Mouse (Mus musculus) myocyte (in vitro differentiated cells): Measurements from ENCODE around the gene Epas1. TPM values are rescaled to one million over a fixed set of nuclear protein-coding genes. Genes with fewer than 3 reads are reported as not detected.

Source experiments
- H3K27me3 ChIP-seq: one replicate; pipeline ENCODE4 v1.6.1; 2011; ENCODE audit not compliant: control insufficient read depth, insufficient read depth, insufficient read length
- H3K36me3 ChIP-seq: one replicate; pipeline ENCODE4 v1.6.1; 2011; ENCODE audit not compliant: control insufficient read depth, insufficient read depth
- H3K4me2 ChIP-seq: one replicate; pipeline ENCODE4 v1.6.1; 2011; ENCODE audit warnings: low read depth, control low read depth
- H3K4me3 ChIP-seq: one replicate; pipeline ENCODE4 v1.5.1; 2011; ENCODE audit warnings: mild to moderate bottlenecking, control low read depth, moderate library complexity
- H3K79me2 ChIP-seq: one replicate; pipeline ENCODE4 v1.6.1; 2011; ENCODE audit not compliant: control insufficient read depth, insufficient read depth
- H3ac ChIP-seq: one replicate; pipeline ENCODE4 v1.6.1; 2011; ENCODE audit not compliant: control insufficient read depth, insufficient read length
- CEBPB ChIP-seq: IDR thresholded peaks from 2 replicates; pipeline ENCODE4 v1.6.1; 2011; ENCODE audit warnings: mild to moderate bottlenecking, moderate library complexity; ENCODE audit not compliant: poor library complexity, insufficient read depth, severe bottlenecking
- E2F4 ChIP-seq: IDR thresholded peaks from one replicate; pipeline ENCODE4 v1.6.1; 2011; ENCODE audit warnings: mild to moderate bottlenecking, control low read depth, moderate library complexity; ENCODE audit not compliant: insufficient read depth
- MAX ChIP-seq: IDR thresholded peaks from one replicate; pipeline ENCODE4 v1.6.1; 2011; ENCODE audit warnings: low read depth, mild to moderate bottlenecking, control low read depth
- MYOD1 ChIP-seq, 3 experiments: IDR thresholded peaks; one replicate each; pipeline ENCODE4 v1.6.1; 2011; ENCODE audit warnings: control low read depth in 2 of 3, low read depth in 2 of 3, mild to moderate bottlenecking in 2 of 3, moderate library complexity in 1 of 3; ENCODE audit not compliant: insufficient read length in 2 of 3, control insufficient read depth in 1 of 3
- MYOG ChIP-seq, 3 experiments: IDR thresholded peaks; one replicate each; pipeline ENCODE4 v1.6.1; 2011; ENCODE audit warnings: control low read depth in 2 of 3, low read depth in 2 of 3, mild to moderate bottlenecking in 2 of 3; ENCODE audit not compliant: insufficient read length in 2 of 3, control insufficient read depth in 1 of 3, insufficient read depth in 1 of 3
- POLR2A ChIP-seq: IDR thresholded peaks from one replicate; pipeline ENCODE4 v1.6.1; 2011; ENCODE audit warnings: low read depth, mild to moderate bottlenecking, control low read depth, moderate library complexity; ENCODE audit not compliant: insufficient read length
- POLR2AphosphoS2 ChIP-seq: IDR thresholded peaks from one replicate; pipeline ENCODE4 v1.6.1; 2011; ENCODE audit warnings: low read depth, control low read depth; ENCODE audit not compliant: insufficient read length
- REST ChIP-seq: IDR thresholded peaks from one replicate; pipeline ENCODE4 v1.6.1; 2011; ENCODE audit warnings: mild to moderate bottlenecking, control low read depth, moderate library complexity; ENCODE audit not compliant: insufficient read depth, insufficient read length
- SRF ChIP-seq: IDR thresholded peaks from one replicate; pipeline ENCODE4 v1.6.1; 2011; ENCODE audit warnings: low read depth; ENCODE audit not compliant: control insufficient read depth, insufficient read length
- TCF12 ChIP-seq: IDR thresholded peaks from one replicate; pipeline ENCODE4 v1.6.1; 2011; ENCODE audit warnings: mild to moderate bottlenecking, control low read depth; ENCODE audit not compliant: poor library complexity, insufficient read depth, severe bottlenecking
- TCF3 ChIP-seq: IDR thresholded peaks from one replicate; pipeline ENCODE4 v1.6.1; 2011; ENCODE audit warnings: low read depth, control low read depth; ENCODE audit not compliant: insufficient read length
- USF1 ChIP-seq: IDR thresholded peaks from one replicate; pipeline ENCODE4 v1.6.1; 2011; ENCODE audit warnings: low read depth, mild to moderate bottlenecking, control low read depth, moderate library complexity
- polyA plus RNA-seq: library from polyadenylated mRNA; unstranded; fragments of >200 nt; fragmentation: generic; extraction: Trizol; gene quantifications from one replicate; pipeline ENCODE4 v1.2.1, GENCODE M21; 2012; ENCODE audit warnings: missing spikeins

Gene Epas1
- polyA plus RNA-seq, 1 experiment = 0.06 TPM

DNA sequence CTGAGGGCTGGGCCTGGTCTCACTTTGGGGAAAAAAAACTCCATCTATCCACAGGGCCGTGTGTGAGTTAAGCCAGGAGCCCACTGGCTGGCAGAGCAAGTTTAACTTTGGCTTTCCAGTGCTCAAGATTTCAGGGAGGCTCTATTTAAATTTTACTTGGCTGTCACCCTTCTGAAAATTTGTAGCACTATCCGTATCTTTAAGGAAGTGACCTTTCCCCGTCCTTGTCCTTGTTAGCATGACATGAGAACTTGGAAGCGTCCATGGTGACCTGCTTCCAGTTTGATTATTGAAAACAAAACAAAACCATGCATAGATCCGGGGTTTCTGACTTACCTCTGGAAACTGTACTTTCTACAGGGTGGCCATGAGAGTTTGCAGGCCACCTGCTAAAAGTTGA is 17.3 kb downstream of the Epas1 start:
- H3K4me2 ChIP-seq = no peak overlapping the region
- no peak overlapping the region for H3K4me3 ChIP-seq
- no peaks in the 10 kb centered on the region for H3K79me2 ChIP-seq
- no peaks in the 10 kb centered on the region for H3K36me3 ChIP-seq
- no peaks in the 10 kb centered on the region for H3K27me3 ChIP-seq
- H3ac ChIP-seq = no peak overlapping the region
- TF ChIP-seq USF1 = no peak
- TF ChIP-seq MYOG (IDR thresholded peaks at IDR 0.05; ENCODE audit: control insufficient read depth in 1 of 3, insufficient read depth in 1 of 3, insufficient read length in 2 of 3, low read depth in 2 of 3) = no peak
- no peak for TF ChIP-seq TCF12
- no peak for TF ChIP-seq E2F4
- TF ChIP-seq CEBPB = no peak
- TF ChIP-seq MYOD1 (IDR thresholded peaks at IDR 0.05; ENCODE audit: control insufficient read depth in 1 of 3, insufficient read length in 2 of 3, low read depth in 2 of 3) = no peak
- no peak for TF ChIP-seq REST
- no peak for TF ChIP-seq POLR2AphosphoS2
- TF ChIP-seq SRF = no peak

DNA sequence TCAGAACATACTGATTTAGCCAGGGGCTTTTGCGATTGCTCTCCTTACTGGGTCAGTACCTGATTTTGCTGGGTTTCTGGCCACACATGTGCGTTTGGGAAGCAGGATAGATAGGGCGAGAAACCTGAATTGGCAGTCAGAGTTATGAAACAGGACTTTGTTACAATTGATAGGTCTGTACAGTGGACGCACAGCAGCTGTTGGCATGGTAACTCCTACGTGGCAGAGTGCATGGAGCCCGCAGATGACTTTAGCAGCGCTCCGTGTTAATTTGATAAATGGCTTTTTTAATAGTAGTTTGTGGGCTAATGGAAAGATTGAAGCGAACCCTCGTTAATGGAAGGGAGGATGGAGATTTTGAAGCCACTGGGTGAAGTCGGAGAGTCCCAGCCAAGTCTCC is 18.5 kb downstream of the Epas1 start:
- H3K36me3 ChIP-seq = no peaks in the 10 kb centered on the region
- no peak overlapping the region for H3ac ChIP-seq
- H3K79me2 ChIP-seq = no peaks in the 10 kb centered on the region
- no peaks in the 10 kb centered on the region for H3K27me3 ChIP-seq
- no peak overlapping the region for H3K4me2 ChIP-seq
- no peak for TF ChIP-seq SRF
- TF ChIP-seq MAX = no peak
- TF ChIP-seq MYOD1 (IDR thresholded peaks at IDR 0.05; ENCODE audit: control insufficient read depth in 1 of 3, insufficient read length in 2 of 3, low read depth in 2 of 3) = no peak
- TF ChIP-seq TCF3 = no peak
- TF ChIP-seq TCF12 = no peak
- TF ChIP-seq POLR2A = no peak
- TF ChIP-seq USF1 = no peak
- no peak for TF ChIP-seq POLR2AphosphoS2
- no peak for TF ChIP-seq REST
- no peak for TF ChIP-seq MYOG (IDR thresholded peaks at IDR 0.05; ENCODE audit: control insufficient read depth in 1 of 3, insufficient read depth in 1 of 3, insufficient read length in 2 of 3, low read depth in 2 of 3)
- TF ChIP-seq E2F4 = no peak
- TF ChIP-seq CEBPB = no peak
- no peak overlapping the region for H3K4me3 ChIP-seq

DNA sequence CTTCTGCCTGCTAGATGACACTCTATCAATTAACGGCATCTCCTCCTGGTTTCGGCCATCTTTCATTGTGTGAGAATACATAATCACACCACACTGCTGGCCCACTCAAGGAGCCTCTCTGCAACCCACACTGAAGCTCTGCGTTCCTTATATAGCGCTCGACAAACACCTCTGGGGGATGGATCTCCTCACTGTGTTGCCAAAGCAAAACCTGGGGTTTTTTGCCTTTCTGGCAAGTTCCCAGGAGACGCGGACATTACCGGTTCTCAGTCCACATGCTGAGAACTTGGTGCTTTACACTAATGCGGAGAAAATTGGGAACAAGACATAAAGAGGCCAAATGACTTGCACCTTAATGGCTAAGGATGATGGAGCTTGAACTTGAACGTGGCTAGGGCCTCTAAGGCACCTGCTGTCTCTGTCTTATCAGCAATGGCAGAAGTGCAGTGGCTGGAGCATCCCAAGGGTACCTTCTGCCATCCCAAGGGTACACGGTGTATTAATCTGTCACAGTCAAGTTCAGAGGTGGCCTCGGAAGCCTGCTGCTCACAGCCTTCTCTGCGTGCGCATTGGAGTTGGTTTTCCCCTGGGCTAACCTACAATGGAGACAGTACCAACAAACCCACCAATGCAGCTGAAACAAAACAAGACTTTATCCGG is 19.6 kb downstream of the Epas1 start:
- H3K4me3 ChIP-seq = no peak overlapping the region
- H3K36me3 ChIP-seq = no peaks in the 10 kb centered on the region
- H3K79me2 ChIP-seq = no peaks in the 10 kb centered on the region
- H3K27me3 ChIP-seq = no peaks in the 10 kb centered on the region
- TF ChIP-seq MYOG (IDR thresholded peaks at IDR 0.05; ENCODE audit: control insufficient read depth in 1 of 3, insufficient read depth in 1 of 3, insufficient read length in 2 of 3, low read depth in 2 of 3) (no peak), USF1 (no peak), TCF12 (no peak), POLR2AphosphoS2 (no peak), MAX (no peak), REST (no peak), POLR2A (no peak), TCF3 (no peak), MYOD1 (IDR thresholded peaks at IDR 0.05; ENCODE audit: control insufficient read depth in 1 of 3, insufficient read length in 2 of 3, low read depth in 2 of 3) (no peak), CEBPB (no peak), E2F4 (no peak), SRF (no peak)
- H3ac ChIP-seq = no peak overlapping the region
- H3K4me2 ChIP-seq = no peak overlapping the region

DNA sequence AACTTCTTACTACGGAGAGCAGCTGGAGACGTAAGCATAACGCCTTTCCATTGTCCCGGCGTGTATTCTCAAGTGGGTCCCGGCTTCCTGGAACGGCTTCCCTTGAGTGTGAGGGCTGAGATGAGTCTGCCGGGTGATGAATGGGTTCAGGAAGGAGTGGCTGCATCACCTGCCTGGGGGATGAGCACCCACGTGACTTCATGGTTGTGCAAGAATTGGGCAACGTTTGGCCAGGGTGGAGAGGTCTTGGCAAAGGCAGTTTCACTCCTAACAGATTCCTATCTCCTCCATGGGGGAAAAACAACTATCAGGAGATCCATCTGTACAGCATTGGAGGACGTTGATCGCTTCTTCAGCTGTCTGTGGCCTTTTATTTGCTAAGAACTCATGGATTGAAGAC is 23.0 kb downstream of the Epas1 start:
- Histone ChIP-seq H3K4me2 (no peak overlapping the region), H3ac (no peak overlapping the region), H3K27me3 (no peaks in the 10 kb centered on the region), H3K4me3 (no peak overlapping the region), H3K36me3 (no peaks in the 10 kb centered on the region), H3K79me2 (no peaks in the 10 kb centered on the region)
- TF ChIP-seq REST (no peak), USF1 (no peak), MYOD1 (IDR thresholded peaks at IDR 0.05; ENCODE audit: control insufficient read depth in 1 of 3, insufficient read length in 2 of 3, low read depth in 2 of 3) (no peak)

DNA sequence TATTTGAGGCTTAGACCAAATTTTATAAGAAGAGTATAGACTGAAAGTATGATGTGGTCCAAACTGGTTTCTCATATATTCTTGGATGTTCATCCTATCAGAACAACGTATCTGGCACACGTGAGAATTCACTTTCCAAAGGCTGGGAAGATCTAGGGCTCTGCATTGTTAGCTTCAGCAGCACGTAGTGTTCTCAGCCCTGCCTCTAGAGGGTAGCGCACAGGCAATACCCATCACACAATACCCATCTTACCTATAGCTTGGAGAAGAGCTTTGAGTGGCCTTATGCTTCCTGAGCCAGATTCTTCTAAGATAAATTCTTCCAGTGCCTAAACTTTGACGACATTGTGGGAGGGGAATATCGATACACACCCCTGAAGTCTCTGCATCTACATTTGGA is 24.6 kb downstream of the Epas1 start:
- no peak for TF ChIP-seq MYOD1 (IDR thresholded peaks at IDR 0.05; ENCODE audit: control insufficient read depth in 1 of 3, insufficient read length in 2 of 3, low read depth in 2 of 3)
- no peak for TF ChIP-seq E2F4
- TF ChIP-seq POLR2A = no peak
- no peak for TF ChIP-seq MYOG (IDR thresholded peaks at IDR 0.05; ENCODE audit: control insufficient read depth in 1 of 3, insufficient read depth in 1 of 3, insufficient read length in 2 of 3, low read depth in 2 of 3)
- TF ChIP-seq CEBPB = no peak
- TF ChIP-seq USF1 = no peak
- TF ChIP-seq REST = no peak
- TF ChIP-seq MAX = no peak
- no peak for TF ChIP-seq SRF
- TF ChIP-seq POLR2AphosphoS2 = no peak
- TF ChIP-seq TCF12 = no peak
- TF ChIP-seq TCF3 = no peak
- Histone ChIP-seq H3ac (no peak overlapping the region), H3K36me3 (no peaks in the 10 kb centered on the region), H3K27me3 (no peaks in the 10 kb centered on the region), H3K4me2 (no peak overlapping the region), H3K79me2 (no peaks in the 10 kb centered on the region), H3K4me3 (no peak overlapping the region)
